Mouse (Mus musculus) hindbrain, embryonic 16.5 days (tissue): ENCODE results near the gene Gal3st4. TPM values are rescaled to one million over a fixed set of nuclear protein-coding genes. Genes with fewer than 3 reads are reported as not detected.
"Not testable (repeated sequence)": the region's sequence is repeated elsewhere in the genome, so short reads cannot be mapped to it uniquely, and the experiment has no call there.

Experiments used
- ATAC-seq: fragments of 200-750 bp; cut with Nextera tagmentation; 2 replicates; pipeline ENCODE4 v1.8.0; 2017; ENCODE audit warnings: moderate TSS enrichment, moderate library complexity
- H3K27ac ChIP-seq: fragments of 300-500 bp; sonication (generic); 2 replicates; pipeline ENCODE4 v1.5.1; 2014; ENCODE audit warnings: low read depth, mild to moderate bottlenecking, control low read depth, low read length, moderate library complexity
- H3K27me3 ChIP-seq: fragments of 300-500 bp; sonication (generic); replicated peaks from 2 replicates; pipeline ENCODE4 v1.6.1; 2014; ENCODE audit warnings: low read length; ENCODE audit not compliant: control insufficient read depth, insufficient read depth
- H3K36me3 ChIP-seq: fragments of 300-500 bp; sonication (generic); 2 replicates; pipeline ENCODE4 v1.6.1; 2014; ENCODE audit warnings: mild to moderate bottlenecking, low read length, moderate library complexity, mixed read lengths; ENCODE audit not compliant: control insufficient read depth, insufficient read depth
- H3K4me1 ChIP-seq: fragments of 300-500 bp; sonication (generic); 2 replicates; pipeline ENCODE4 v1.6.1; 2014; ENCODE audit warnings: low read depth, low read length; ENCODE audit not compliant: control insufficient read depth, insufficient read depth
- H3K4me2 ChIP-seq: fragments of 300-500 bp; sonication (generic); 2 replicates; pipeline ENCODE4 v1.6.1; 2014; ENCODE audit warnings: mild to moderate bottlenecking, low read length, control low read depth, moderate library complexity
- H3K4me3 ChIP-seq: fragments of 300-500 bp; sonication (generic); 2 replicates; pipeline ENCODE4 v1.5.1; 2014; ENCODE audit warnings: mild to moderate bottlenecking, low read length, control low read depth, moderate library complexity
- H3K9ac ChIP-seq: fragments of 300-500 bp; sonication (generic); 2 replicates; pipeline ENCODE4 v1.6.1; 2014; ENCODE audit warnings: low read depth, mild to moderate bottlenecking, control low read depth, low read length, moderate library complexity
- H3K9me3 ChIP-seq: fragments of 300-500 bp; sonication (generic); 2 replicates; pipeline ENCODE4 v1.6.1; 2014; ENCODE audit warnings: mild to moderate bottlenecking, low read length, moderate library complexity; ENCODE audit not compliant: control insufficient read depth
- WGBS: fragments of 180-500 bp; shearing (Covaris S2); extraction: QIAGEN DNeasy Blood & Tissue Kit; methylation state at CpG from one replicate; pipeline ENCODE4 v1.1.7; 2014; 5-methylcytosine and 5-hydroxymethylcytosine counted together
- polyA plus RNA-seq: library from polyadenylated mRNA; unstranded; fragments of >200 nt; fragmentation: Nextera tagmentation; extraction: Ambion mirVana; gene quantifications from 2 replicates; pipeline ENCODE4 v1.2.1, GENCODE M21; 2015

Gal3st4 gene
- polyA plus RNA-seq, 1 experiment from 2014 or later: 2.1 TPM

GRCm38 (mm10) chr5:138233778-138234177 is 38.9 kb downstream of the Gal3st4 start:
- H3K9ac ChIP-seq: no peak overlapping the region
- H3K4me3 ChIP-seq: no peak overlapping the region
- no peaks in the 10 kb centered on the region for H3K36me3 ChIP-seq
- no peaks in the 10 kb centered on the region for H3K4me1 ChIP-seq
- 86% methylated on average over 2 of the region's 2 CpGs for WGBS
- no peaks in the 10 kb centered on the region for H3K9me3 ChIP-seq
- no peaks in the 10 kb centered on the region for H3K27me3 ChIP-seq
- no peak for ATAC-seq
- H3K27ac ChIP-seq: no peak overlapping the region
- no peak overlapping the region for H3K4me2 ChIP-seq

DNA sequence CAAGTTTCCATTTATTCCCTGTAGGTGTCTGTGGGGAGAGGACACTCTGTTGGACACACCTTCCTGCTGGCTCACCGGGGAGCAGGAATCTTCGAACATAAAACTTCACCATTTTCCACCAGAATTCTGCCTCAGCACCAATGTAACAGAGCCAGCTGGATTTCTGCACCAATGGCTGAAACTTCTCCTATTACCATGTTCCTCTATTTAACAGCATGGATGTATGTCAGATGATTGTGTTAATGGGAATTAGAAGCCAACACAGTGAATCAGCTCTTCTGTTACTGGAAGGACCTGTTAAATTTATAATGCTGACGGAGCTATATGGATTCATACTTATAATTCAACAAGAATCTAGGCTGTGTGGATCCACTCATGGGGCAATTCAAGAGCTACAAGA is 43.1 kb downstream of the Gal3st4 start:
- Histone ChIP-seq H3K4me3 (no peak overlapping the region), H3K9me3 (no peaks in the 10 kb centered on the region), H3K27ac (no peak overlapping the region), H3K27me3 (no peaks in the 10 kb centered on the region), H3K4me2 (no peak overlapping the region), H3K9ac (no peak overlapping the region), H3K36me3 (no peaks in the 10 kb centered on the region), H3K4me1 (no peaks in the 10 kb centered on the region)
- ATAC-seq: no peak
- 94% methylated on average over 3 of the region's 3 CpGs for WGBS

GRCm38 (mm10) chr5:138228026-138228425 is 44.6 kb downstream of the Gal3st4 start:
- no peaks in the 10 kb centered on the region for H3K27me3 ChIP-seq
- H3K27ac ChIP-seq: no peak overlapping the region
- no peaks in the 10 kb centered on the region for H3K36me3 ChIP-seq
- WGBS: 57% methylated on average over 3 of the region's 3 CpGs
- no peak overlapping the region for H3K9ac ChIP-seq
- no peaks in the 10 kb centered on the region for H3K9me3 ChIP-seq
- H3K4me2 ChIP-seq: no peak overlapping the region
- no peak for ATAC-seq
- no peak overlapping the region for H3K4me3 ChIP-seq
- no peaks in the 10 kb centered on the region for H3K4me1 ChIP-seq

- Histone ChIP-seq H3K4me2 (no peak overlapping the region), H3K27ac (no peak overlapping the region), H3K9ac (no peak overlapping the region), H3K4me3 (no peak overlapping the region), H3K4me1 (no peaks in the 10 kb centered on the region), H3K36me3 (no peaks in the 10 kb centered on the region), H3K27me3 (no peaks in the 10 kb centered on the region), H3K9me3 (no peaks in the 10 kb centered on the region)
- WGBS: 71% methylated on average over 2 of the region's 2 CpGs
- ATAC-seq: no peak
Measured at GRCm38 (mm10) chr5:138227367-138227766, 45.3 kb downstream of the Gal3st4 start.

GRCm38 (mm10) chr5:138226491-138226890 is 46.1 kb downstream of the Gal3st4 start:
- H3K36me3 ChIP-seq: no peaks in the 10 kb centered on the region
- 76% methylated on average over 4 of the region's 4 CpGs for WGBS
- no peak for ATAC-seq
- no peak overlapping the region for H3K9ac ChIP-seq
- no peak overlapping the region for H3K4me3 ChIP-seq
- H3K9me3 ChIP-seq: no peaks in the 10 kb centered on the region
- no peaks in the 10 kb centered on the region for H3K27me3 ChIP-seq
- H3K4me1 ChIP-seq: no peaks in the 10 kb centered on the region
- H3K27ac ChIP-seq: no peak overlapping the region
- no peak overlapping the region for H3K4me2 ChIP-seq

- WGBS: 58% methylated on average over 2 of the region's 2 CpGs
- H3K27ac ChIP-seq: no peak within 1 kb of the TSS
Measured at GRCm38 (mm10) chr5:138225700-138226099, 46.9 kb downstream of the Gal3st4 start, which contains the start of gene Nxpe5. TSS of gene Nxpe5 (plus strand) at chr5:138225898.

GRCm38 (mm10) chr5:138223287-138223686 is 49.4 kb downstream of the Gal3st4 start:
- H3K9me3 ChIP-seq: no peaks in the 10 kb centered on the region
- H3K4me1 ChIP-seq: no peaks in the 10 kb centered on the region
- H3K36me3 ChIP-seq: no peaks in the 10 kb centered on the region
- no peaks in the 10 kb centered on the region for H3K27me3 ChIP-seq
- no peak for ATAC-seq
- 65% methylated on average over 3 of the region's 3 CpGs for WGBS
- no peak overlapping the region for H3K4me3 ChIP-seq
- H3K9ac ChIP-seq: no peak overlapping the region
- no peak overlapping the region for H3K27ac ChIP-seq
- no peak overlapping the region for H3K4me2 ChIP-seq

More at GRCm38 (mm10) chr5:138225700-138226099, 46.9 kb downstream of the Gal3st4 start, which contains the start of gene Nxpe5:
- no peaks in the 10 kb centered on the region for H3K36me3 ChIP-seq
- no peak within 1 kb of the TSS for H3K9ac ChIP-seq
- no peak for ATAC-seq
- H3K9me3 ChIP-seq: no peaks in the 10 kb centered on the region
- no peak within 1 kb of the TSS for H3K4me3 ChIP-seq
- H3K4me1 ChIP-seq: no peaks in the 10 kb centered on the region
- no peaks in the 10 kb centered on the region for H3K27me3 ChIP-seq
- H3K4me2 ChIP-seq: no peak within 1 kb of the TSS

DNA sequence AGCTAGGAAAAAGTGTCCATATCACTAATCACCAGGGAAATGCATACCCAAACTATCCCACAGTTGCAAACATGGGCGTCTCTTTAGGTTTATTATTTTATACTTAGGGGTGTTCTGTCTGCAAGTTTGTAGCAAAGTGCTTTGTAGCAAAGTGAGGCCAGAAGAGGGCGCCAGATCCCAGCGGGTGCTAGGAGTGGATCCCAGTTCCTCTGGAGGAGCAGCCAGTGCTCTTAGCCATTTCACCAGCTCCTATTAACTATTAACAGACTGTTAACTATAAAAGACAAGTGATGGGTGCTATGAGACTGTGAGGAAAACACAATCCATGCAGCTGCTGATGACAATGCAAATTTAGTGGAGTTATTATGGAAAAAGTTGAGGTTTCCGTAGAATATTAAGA is 50.5 kb downstream of the Gal3st4 start:
- Histone ChIP-seq H3K27ac (no peak overlapping the region), H3K9ac (no peak overlapping the region), H3K4me3 (no peak overlapping the region), H3K4me2 (no peak overlapping the region), H3K4me1 (no peaks in the 10 kb centered on the region), H3K36me3 (no peaks in the 10 kb centered on the region), H3K27me3 (no peaks in the 10 kb centered on the region), H3K9me3 (no peaks in the 10 kb centered on the region)
- ATAC-seq: no peak
- 23% methylated on average over 4 of the region's 4 CpGs for WGBS

DNA sequence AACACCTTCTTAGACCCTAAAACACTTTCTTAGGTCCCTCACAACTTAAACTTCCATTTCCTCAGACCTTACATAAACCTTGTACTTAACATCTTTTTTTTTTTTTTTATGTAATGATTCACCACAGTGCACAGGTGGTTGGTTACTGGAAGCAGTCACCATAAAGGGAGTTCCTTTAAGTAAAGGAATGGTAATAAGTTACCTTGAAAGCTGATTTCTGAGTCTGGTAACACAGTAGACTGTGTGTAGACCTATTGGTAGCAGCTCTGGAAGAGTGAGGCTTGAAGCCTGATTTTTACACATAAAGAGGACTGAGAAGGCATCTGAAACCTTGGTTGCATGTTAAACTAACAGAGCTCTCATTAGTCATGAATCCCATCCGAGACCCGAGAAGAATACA is 52.8 kb downstream of the Gal3st4 start:
- ATAC-seq: no peak
- H3K36me3 ChIP-seq: no peaks in the 10 kb centered on the region
- 82% methylated on average over 2 of the region's 2 CpGs for WGBS
- no peak overlapping the region for H3K9ac ChIP-seq
- no peaks in the 10 kb centered on the region for H3K27me3 ChIP-seq
- no peak overlapping the region for H3K4me3 ChIP-seq
- no peak overlapping the region for H3K4me2 ChIP-seq
- H3K4me1 ChIP-seq: no peaks in the 10 kb centered on the region
- H3K27ac ChIP-seq: no peak overlapping the region
- H3K9me3 ChIP-seq: no peaks in the 10 kb centered on the region

- WGBS: 91% methylated on average over 13 of the region's 13 CpGs
- not testable (repeated sequence) for H3K36me3 ChIP-seq, ATAC-seq
Measured at GRCm38 (mm10) chr5:138216632-138217031, 56.0 kb downstream of the Gal3st4 start.

More at GRCm38 (mm10) chr5:138216632-138217031, 56.0 kb downstream of the Gal3st4 start:
- not testable (repeated sequence) for H3K9me3 ChIP-seq, H3K27ac ChIP-seq, H3K4me2 ChIP-seq, H3K4me1 ChIP-seq, H3K27me3 ChIP-seq, H3K4me3 ChIP-seq, H3K9ac ChIP-seq
